Mouse (Mus musculus): ENCODE measurements around the gene Tubb2a. TPM values are rescaled to one million over a fixed set of nuclear protein-coding genes. Genes with fewer than 3 reads are reported as not detected.

Gene Tubb2a
- total RNA-seq (2021), result 10 to 100 TPM; 13.6 to 14.8 TPM
- long read RNA-seq, experiment 1, transcript Tubb2a-201 (4 exons, 1,610 nt), result major isoform, 28 of 36 reads
- long read RNA-seq, experiment 1, partial matches to known transcripts, result 0 of 36 reads
- long read RNA-seq, experiment 1, other reads (novel, unspliced or antisense), result 8 of 36 reads
- long read RNA-seq, experiment 2, transcript Tubb2a-201 (4 exons, 1,610 nt), result major isoform, 23 of 23 reads
- long read RNA-seq, experiment 2, partial matches to known transcripts, result 0 of 23 reads
- long read RNA-seq, experiment 2, other reads (novel, unspliced or antisense), result 0 of 23 reads

DNA sequence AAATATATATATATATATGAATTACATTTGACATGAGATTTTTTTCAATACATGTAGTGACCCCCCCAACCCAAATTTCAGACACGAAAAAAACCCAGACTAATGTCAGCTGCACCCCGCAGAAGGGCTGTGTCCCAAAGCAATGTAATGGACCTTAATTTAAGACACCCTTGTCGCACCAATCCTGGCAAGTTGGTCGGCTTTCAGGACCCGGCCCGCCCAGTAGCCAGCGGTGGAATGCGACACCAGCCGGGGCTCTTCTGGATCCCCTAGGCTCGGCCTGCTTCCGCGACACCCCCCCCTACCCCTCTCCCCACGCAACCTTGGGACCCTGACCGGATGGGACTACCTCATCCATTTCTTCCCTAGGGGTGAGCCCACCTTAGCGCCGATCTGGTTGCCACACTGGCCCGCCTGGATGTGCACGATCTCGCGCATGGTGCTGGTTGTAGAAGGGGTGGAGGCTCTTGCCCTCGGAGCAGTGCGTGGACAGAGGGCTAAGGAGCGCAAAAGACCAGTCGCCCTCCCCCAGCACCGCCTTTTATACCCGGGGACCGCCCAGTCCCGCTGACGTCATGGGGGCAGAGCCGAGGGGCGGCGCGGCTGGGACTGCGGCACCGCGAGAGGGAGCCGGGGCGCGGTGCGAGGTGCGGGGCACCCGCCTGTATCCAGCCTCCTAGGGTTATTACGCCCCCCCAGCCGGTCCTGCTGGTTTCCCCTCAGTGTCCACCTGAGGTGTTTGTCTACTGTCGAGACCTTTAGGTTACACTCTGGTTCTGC, at the start of gene Tubb2a:
Gene Tubb2a, minus strand, starts transcription at position 516 of the 780 bp plus-strand sequence.
- peak; percentile 92 for DNase-seq

- peak; percentile 70 for DNase-seq
Observed at GRCm38 (mm10) chr13:34125711-34126110, 47.9 kb upstream of the Tubb2a start.

DNA sequence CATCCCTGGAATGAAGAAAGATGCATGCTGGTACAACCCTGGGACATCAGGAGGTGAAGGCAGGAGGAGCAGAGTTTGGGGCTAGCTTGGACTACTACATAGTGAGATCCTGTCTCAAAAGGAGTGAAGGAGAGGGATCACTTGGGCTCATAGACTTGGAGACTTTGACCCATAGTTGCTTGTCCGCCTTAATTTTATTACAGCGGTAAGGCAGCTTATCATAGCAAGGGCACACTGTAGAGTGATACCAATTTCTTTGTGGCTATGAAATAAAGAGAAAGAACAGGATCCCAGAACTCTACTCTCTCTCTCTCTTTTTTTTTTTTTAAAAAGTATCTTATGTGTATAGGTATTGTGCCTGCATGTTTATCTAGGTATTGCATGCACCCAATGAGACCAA, 42.7 kb upstream of the Tubb2a start:
- no peak for DNase-seq

DNA sequence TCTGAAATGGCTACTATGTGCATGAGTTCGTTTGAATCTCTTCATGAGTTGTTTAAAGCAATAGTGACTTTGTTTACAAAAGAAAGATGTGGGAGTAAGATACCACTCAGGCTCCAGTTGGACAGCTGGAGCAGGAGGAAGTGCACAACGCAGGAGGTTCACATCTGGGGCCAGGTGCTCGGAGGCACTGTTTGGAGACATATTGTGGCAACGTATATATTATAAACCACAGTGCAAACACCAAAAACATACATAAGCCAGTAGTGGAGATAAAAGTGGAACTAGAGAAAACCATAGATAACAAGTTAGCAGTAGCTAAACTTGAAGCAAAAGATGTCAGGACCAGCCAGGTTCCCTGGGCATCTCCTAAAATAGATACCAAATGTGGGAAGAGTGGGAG, 41.6 kb upstream of the Tubb2a start:
- no peak for DNase-seq

GRCm38 (mm10) chr13:34118816-34119215, 41.0 kb upstream of the Tubb2a start:
- DNase-seq, result no peak

DNA sequence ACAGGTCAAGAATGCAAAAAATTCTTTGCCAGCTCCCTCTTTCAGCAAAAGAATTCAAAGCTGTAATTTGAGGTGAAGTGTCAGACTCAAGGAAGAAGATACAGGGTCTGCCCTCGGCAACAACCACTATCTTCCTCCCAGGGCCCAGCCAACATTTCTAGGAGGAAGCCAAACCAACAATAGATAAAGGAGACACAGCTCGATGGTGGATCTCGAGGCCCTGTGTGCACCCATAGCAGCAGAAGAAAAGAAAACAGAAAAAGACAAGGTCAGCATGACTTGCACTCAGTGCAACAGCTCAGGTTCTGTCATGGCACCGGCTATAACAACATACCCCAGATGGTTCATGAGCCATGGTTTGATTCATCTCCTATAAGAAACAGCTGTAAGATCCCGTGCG, 38.7 kb upstream of the Tubb2a start:
- no peak for DNase-seq

DNA sequence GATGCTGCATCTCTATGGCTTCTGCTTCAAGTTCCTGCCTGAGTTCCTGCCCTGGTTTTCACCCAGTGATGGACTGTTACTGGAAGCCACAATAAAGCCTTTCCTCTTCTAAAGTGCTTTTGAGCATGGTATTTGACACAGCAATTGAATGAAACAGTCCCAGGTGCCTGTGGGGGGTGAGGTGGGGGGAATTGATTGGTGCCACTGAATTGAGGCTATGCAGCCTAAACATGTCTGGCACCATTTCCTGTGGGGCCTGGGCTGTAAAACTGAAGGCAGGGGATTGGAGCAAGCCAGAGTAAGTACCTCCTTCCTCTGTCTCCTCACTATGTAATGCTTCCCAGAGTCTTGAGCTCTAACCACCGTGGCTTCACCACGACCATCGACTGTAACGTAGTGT, 36.8 kb upstream of the Tubb2a start:
- DNase-seq, result no peak

GRCm38 (mm10) chr13:34113086-34113485, 35.3 kb upstream of the Tubb2a start:
- DNase-seq, result no peak

DNA sequence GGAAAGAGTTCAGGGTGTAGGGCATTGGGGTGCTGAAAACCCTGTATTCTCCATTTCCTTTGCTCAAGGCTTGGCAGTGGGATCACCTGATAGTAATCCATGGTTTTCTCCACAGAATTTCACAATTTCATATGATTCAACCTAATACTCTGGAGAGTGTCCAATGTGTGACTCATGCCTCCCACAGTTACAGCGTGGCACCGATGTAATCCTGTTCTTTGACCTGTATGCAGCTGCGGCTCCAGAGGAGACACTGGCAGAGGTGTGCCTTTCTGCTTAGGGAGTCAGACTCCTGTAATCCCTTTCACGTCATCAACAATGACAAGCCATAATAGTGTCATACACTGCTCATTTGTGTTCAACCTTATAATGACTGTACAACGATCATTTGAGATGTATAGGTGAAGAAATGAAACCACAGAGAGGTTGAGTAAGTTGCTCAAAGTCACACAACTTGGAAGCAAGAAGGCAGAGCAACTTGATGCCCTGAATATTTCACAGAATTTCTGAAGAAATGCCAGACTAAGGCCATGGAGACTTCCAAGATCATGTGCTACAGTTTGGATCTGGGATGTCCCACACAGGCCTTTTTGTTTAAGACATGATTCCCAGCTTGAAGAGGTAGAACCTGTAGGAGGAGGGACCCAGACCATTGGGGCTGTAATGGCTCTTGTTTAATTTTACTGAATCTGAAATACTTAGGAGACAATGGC, 34.7 kb upstream of the Tubb2a start:
- no peak for DNase-seq

DNA sequence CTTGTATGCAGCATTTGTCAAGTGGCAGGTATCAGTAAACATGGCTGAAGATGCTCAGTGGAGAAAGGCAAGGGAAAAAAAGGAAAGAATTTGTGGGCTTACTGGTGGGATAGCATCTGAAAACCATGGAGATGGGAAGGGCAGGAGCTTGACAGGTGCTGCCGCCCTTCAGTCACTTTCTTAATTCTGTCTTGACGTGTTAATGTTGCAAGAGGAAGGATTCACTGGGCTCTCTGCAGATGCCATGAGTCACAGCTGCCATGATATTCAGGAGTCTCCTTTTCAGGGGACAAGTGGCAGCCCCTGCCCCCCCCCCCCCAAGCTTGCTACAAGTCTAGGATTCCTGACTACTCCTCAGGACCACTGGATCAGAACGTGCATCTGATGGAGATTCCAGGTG, 34.1 kb upstream of the Tubb2a start:
- DNase-seq, result no peak

DNA sequence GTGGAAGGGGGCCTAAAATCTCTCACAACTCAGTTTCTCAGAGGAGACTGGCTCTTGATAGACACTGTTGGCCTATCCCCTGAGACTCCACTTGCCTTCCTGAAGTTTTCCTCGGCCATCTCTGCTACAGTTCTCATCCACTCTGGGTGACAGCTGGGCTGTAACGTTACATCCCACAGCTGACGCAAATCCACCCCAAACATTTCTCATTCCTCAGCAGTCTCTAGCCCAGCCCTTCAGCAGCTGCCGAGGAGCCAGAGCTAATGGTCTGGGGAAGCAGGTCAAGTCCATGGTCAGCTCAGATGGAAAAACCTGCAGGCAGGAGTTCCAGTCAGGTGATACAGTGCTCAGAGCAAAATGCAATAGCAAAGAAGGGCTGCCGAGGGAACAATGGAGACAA, 33.2 kb upstream of the Tubb2a start:
- DNase-seq, result no peak

- DNase-seq, result no peak
Observed at GRCm38 (mm10) chr13:34109677-34110058, 31.9 kb upstream of the Tubb2a start.

DNA sequence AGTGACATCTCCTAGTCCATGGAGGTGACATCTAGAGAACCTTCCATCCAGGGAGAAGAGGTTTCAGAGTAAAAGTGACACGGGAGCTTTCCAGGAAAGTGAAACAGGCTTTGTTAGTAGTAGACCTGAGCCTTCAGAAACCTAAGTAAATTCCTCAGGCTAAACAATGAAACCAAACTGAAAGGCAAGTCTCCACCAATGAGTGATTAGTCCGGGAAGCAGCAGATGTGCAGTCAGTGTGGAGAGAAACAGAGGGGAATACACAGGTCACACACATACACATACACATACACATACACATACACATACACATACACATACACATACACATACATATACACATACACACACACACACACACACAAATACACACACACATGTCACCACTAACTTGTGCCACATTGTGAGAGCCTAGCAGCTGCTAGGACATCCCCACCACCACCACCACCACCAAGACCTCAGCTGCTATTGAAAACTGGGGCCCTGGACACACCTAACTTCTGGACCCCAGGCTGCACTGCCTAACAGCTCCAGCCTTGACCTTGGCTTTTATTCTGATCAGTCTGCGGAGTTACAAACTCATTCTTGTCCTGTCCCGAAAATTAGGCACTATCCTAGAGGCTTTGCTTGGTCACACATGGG, 31.3 kb upstream of the Tubb2a start:
- no peak for DNase-seq

DNA sequence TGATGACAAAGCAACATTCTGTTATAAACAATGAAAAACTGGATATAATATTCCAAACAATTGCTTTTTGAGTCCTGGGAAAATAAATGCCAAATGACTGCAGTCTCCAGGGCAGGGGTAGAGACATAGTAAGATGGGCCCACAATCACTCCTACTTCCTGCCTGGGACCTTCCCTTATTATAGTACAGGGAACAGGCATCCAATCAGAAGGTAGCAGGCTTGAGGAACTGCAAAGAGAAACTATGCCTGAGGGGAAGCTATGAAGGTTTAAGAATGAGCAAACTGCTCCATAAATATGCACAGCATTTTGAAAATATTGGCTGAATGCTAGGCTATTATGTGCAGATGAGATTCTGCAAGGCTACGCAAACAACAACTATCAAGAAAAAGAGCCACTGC, 29.2 kb upstream of the Tubb2a start:
- DNase-seq, result no peak

GRCm38 (mm10) chr13:34106256-34106655, 28.4 kb upstream of the Tubb2a start:
- no peak for DNase-seq

GRCm38 (mm10) chr13:34105364-34105763, 27.6 kb upstream of the Tubb2a start:
- DNase-seq, result no peak

GRCm38 (mm10) chr13:34101908-34102307, 24.1 kb upstream of the Tubb2a start:
- no peak for DNase-seq

GRCm38 (mm10) chr13:34101247-34101646, 23.4 kb upstream of the Tubb2a start:
- DNase-seq, result no peak

DNA sequence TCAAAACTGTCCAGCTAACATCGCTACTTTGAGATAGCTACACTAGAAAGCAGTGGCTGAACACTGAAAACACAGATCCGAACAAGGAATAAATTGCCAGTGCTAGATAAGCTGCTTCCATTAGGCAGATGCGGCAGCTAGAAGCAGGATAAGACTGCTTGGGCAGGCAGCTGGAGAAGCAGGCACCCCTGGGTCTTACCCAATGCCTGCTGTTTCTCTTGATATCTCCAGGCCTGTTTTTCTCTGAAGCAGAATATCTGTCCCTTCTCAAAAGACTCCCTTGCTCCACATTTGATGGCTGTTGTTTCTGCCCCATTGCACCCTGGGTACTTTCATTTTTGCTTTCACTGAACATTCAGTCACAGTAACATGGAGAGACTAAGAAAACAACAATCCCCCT, 22.9 kb upstream of the Tubb2a start:
- DNase-seq, result no peak

DNA sequence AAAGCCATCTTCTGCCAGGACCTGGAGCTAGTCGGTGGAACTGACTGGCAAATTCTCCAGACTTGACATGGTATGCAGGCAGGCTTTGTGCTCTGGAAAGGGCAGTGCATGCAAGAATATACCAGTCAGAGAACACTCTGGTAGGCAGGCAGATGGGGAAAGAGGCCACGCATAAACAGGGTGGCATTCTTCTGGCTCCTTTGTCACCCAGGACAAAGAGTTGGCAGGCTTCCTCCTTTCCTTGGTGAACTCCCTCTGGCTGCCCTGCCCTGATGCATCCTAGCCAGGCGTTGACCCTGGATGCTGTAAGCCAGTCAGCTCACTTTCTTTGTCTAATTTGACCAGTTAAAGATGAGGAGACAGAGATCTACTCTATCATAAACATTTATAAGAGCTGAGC, 19.3 kb upstream of the Tubb2a start:
- no peak for DNase-seq

DNA sequence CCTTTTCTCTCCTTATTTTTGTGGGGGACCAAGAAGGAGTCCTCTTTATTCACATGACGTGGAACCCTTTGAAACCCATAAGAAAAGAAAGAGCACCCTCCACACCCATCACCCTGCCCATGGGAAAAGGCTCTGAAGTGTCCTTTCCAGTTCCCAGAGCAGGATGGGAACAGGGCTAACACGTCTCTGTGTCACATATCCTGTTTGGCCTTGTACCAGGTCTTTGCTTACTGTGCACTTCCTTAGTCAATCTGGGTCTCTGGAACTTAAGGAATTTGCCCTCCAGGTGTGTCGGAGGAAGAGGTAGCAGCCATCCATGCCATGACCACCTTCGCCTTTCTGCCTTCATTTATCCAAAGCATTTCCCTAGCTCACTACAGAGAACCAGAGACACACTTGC, 18.6 kb upstream of the Tubb2a start:
- no peak for DNase-seq

DNA sequence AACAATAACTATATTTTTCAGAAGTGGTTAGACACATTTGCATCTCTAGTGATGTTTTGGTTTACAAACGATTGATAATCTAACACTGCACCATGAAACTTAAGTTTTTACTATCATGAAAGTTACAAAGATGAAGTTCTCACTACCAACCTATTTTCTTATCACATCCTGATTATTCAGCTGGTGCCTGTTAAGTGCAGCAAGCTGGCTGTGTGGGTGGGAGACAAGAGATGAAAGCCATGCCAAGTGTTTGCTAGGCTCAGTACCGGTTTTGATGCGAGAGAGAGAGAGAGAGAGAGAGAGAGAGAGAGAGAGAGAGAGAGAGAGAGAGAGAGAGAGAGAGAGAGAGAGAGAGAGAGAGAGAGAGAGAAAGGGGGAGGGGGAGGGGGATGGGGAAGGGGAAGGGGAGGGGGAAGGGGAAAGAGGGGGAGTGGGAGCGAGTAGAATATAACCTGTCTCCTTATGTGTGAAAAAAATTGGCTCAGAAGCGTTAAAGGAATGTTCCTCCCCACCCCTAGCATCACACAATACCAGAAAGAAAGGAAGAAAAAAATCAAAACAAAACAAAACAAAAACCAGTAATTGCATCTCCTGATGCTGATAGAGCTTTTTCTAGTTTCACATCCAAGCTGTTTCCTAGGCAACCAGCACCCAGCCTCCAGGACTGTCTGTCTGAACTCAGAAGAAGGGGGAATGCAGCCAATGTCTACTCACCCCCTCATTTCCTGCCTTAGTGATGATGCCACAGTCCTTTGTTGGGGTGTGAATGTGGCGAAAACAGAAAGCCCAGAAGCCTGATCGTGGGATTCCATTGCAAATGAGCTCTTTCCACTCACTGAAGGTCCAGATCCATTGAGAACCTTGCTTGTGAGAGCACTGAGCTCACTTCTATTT, 18.0 kb upstream of the Tubb2a start:
- DNase-seq, result no peak

Data from gastrocnemius, postnatal 25 days (tissue).